Mouse (Mus musculus) cerebellum, postnatal 25 days (tissue): Measurements from ENCODE around the gene Ydjc.
"Not testable (repeated sequence)": the region's sequence is repeated elsewhere in the genome, so short reads cannot be mapped to it uniquely, and the experiment has no call there.

Experiments
- DNase-seq, 2 experiments: peaks; one replicate each; pipeline ENCODE4 v3.0.0; 2021; ENCODE audit warnings: mixed read lengths in 2 of 2

Ydjc gene

GRCm38 (mm10) chr16:17154346-17154745, 9.9 kb downstream of the Ydjc start:
- no peak for DNase-seq

GRCm38 (mm10) chr16:17165478-17165877, 21.1 kb downstream of the Ydjc start:
- not testable (repeated sequence) for DNase-seq

DNA sequence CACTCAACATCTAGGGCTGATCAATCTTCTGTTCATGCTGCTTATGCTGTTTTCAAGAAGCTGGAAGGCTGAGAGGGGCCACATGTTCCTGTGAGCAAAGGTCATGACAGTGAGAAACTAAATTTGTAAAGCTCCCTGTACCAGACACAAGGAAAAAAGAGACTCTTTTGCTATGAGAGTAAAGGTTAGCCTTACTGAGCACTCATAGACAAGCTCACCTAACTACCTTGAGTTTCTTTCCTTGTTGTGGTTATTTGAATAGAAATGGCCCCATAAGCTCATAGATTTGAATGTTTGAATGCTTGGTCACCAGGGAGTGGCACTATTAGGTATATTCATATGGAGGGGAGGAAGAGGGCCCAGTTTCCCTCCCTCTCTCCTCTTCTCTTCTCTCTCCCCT, 22.8 kb downstream of the Ydjc start:
- DNase-seq = no peak

GRCm38 (mm10) chr16:17168049-17168448, 23.6 kb downstream of the Ydjc start:
- no peak for DNase-seq

GRCm38 (mm10) chr16:17175765-17176164, 31.3 kb downstream of the Ydjc start:
- no peak for DNase-seq

DNA sequence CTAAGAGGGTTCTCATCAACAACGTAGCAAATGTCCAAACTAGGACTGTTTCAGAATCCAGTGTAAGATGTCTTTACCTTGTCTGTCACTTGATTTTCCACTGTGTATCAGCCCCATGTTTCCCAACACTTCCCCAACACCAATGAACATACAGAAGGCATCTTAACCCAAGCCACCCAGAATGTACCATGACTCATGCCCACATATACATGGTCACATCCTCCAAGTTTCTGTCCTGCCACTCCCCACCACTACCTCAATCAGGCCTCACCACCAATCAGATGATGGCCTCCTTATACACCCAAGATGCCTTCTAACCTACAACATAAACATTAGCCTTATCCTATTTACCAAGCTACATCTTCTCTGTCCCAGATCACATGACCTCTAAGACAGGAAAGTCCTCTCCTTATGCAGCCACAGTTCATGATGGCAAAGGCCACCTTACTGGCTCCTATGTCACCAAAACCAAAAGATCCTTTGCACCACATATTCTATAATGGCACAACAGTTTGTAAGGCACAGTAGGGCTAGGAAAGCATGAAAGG, 33.3 kb downstream of the Ydjc start:
- DNase-seq = no peak

GRCm38 (mm10) chr16:17179706-17180105, 35.3 kb downstream of the Ydjc start:
- DNase-seq = no peak

DNA sequence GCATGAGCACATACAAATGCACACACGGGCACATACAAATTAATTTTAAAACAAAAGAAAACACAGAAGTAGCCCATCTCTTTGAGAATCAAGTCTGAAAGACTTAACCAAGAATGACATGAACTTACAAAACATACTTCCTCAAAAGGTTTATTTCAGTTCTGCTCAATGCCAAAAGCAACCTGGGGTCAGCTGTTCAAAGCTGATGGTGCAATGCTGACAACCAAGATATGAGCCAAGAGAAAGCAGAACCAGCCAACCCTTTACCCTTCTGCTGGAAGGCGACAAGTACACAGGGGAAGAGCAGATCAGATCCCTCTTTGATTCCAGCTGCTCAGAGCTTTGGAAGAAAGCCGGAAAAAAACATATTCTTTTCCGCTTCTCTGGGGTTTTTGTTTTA, 37.0 kb downstream of the Ydjc start:
- DNase-seq = no peak

DNA sequence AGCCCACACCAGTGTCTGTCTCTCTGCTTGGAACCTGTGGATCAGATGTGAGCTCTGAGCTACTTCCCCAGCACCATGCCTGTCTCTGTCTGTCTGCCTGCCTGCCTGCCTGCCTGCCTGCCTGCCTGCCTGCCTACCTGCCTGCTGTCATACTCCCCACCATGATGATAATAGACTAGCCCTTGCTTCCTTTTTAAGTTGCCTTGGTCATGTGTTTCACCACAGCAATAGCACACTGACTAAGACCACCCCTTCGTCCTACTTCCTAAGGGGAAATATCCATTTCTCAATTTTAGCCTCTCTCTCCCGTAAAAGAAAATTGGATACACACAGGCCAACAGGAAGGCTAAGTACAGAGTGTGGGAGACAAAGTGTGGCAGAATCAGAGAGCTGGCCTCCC, 37.7 kb downstream of the Ydjc start:
- DNase-seq = no peak

- no peak for DNase-seq
Measured at GRCm38 (mm10) chr16:17183003-17183402, 38.6 kb downstream of the Ydjc start.

- DNase-seq = no peak
Measured at GRCm38 (mm10) chr16:17185475-17185874, 41.1 kb downstream of the Ydjc start.

DNA sequence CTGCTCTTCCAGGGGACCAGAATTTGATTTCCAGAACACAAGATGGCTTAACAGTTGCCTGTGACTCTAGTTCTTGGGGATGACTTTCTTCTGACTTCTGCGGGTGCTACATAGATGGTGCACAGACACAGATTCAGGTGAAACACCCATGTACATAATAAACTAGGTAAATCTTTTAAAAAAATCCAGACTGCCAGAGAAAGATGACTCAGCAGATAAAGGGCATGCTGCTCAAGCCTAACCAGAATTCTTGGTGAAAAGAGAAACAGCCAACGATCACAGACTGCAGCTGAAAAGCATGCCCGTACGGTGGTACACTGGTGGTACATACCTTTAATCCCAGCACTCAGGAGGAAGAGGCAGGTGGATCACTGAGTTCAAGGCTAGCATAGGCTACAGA, 49.4 kb downstream of the Ydjc start:
- no peak for DNase-seq

- DNase-seq = no peak
Measured at GRCm38 (mm10) chr16:17200121-17200952, 55.9 kb downstream of the Ydjc start.

DNA sequence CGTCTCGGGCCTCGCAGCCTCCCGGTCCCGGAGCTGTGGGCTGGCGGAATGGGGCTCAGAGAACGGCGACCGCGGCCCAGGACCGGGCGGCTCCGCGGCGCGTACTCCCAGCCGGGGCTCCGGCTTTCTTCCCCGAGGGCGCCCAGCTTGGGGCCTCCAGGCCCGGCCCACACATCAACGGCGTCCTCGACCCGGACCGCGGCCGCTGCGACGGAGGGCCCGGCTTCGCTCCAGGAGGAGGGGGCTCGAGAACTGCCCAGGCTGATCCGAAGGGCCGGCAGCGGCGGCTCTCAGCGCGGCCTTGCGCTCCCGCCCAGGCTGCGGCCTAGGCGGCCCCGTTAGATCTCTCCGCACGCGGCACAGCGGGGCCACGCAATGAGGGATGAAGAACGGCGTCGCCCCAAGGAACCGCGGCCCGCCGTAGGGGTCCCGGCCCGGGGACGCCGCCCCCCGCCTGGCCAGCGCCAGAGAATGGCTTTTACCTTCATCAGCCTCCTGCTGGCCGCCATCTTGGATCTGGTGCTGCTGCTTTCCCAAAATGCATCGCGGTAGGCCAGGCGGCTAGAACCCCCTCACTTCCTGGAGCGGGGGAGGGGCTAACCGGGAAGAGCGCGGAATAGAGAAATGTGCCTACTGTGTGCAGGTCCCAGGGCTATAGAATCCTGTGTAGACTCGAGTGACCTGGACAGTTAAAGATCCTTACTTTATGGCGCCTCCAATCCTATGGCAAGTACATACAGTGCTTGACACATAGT, 56.7 kb downstream of the Ydjc start:
- peak; percentile 88 to 91 for DNase-seq

GRCm38 (mm10) chr16:17201977-17202376, 57.6 kb downstream of the Ydjc start:
- no peak for DNase-seq

- no peak for DNase-seq
Measured at GRCm38 (mm10) chr16:17202549-17202948, 58.1 kb downstream of the Ydjc start, which contains the start of gene Ube2l3. Gene Ube2l3 (minus strand): TSS chr16:17202649.

GRCm38 (mm10) chr16:17204990-17205389, 60.6 kb downstream of the Ydjc start:
- DNase-seq = peak in 1 of 2 experiments; percentile 44

DNA sequence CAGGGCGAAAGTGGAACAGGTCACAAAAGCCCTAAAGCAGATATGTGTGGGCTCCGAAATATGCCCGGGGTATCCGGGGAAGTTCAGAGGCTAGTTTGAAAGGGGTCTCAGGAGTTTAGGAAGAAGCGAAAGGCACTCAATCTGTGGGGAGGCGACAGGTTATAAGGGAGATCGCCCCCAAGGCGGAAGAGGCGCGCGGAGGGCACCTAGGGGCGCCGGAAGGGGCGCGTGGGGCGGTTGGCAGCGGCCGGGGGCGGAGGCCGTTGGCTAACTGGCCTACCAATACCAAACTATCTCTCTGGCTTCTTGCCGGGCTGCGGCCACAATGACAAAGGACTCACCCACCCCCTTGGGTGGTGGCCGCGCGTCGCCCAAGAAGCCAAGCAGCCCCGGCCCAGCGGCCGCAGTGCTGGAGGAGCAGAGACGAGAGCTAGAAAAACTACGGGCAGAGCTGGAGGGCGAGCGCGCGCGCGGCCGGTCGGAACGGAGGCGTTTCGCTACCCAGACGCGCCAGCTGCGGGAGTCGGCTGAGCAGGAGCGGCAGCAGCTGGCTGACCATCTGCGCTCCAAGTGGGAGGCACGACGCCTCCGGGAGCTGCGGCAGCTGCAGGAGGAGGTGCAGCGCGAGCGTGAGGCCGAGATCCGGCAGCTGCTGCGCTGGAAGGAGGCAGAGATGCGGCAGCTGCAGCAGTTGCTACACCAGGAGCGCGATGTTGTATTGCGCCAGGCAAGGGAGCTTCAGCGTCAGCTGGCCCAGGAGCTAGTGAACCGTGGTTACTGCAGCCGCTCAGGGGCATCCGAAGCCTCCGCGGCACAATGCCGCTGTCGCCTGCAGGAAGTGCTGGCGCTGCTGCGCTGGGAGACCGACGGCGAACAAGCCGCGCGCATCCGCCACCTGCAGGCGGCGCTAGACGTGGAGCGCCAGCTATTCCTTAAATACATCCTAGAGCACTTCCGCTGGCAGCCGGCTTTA, 64.3 kb downstream of the Ydjc start, which contains the start of gene Rimbp3:
Rimbp3 (plus strand) TSS at position 215 of the 973 bp plus-strand sequence.
- DNase-seq = peak; percentile 82 to 89

GRCm38 (mm10) chr16:17209404-17209960, 65.1 kb downstream of the Ydjc start:
- peak in 1 of 2 experiments; percentile 43 for DNase-seq
